In genomic region chr1:134086017-134086416, GRCm38 (mm10) we compare ENCODE assay signal across 11 mouse cellular contexts. TPM values are rescaled to one million over a fixed set of nuclear protein-coding genes. Genes with fewer than 3 reads are reported as not detected.
A peak's percentile ranks its signal among the peaks of the same experiment; 100 is the strongest.
DNase-seq lines count a peak whose midpoint lies in the region; ATAC-seq and TF ChIP-seq lines count a peak whose summit lies in the region.
"Had no signal": no experiment of that assay in that cellular context is flagged by ENCODE, and none has a peak within 500 bp of the region (broad histone marks: within the 10 kb centered on the region; RNA-seq: fewer than 3 reads in every experiment).

No protein-coding gene starts in this region.

- peaks cover 13% of the 10 kb centered on the region; the same call in 1 of the 2 replicates for H3K4me1 ChIP-seq in forebrain, embryonic 11.5 days (replicated peaks; ENCODE audit: control insufficient read depth, insufficient read depth, low read length)
- H3K4me1 ChIP-seq in forebrain, postnatal 0 days (ENCODE audit: insufficient read depth): peaks cover 3% of the 10 kb centered on the region; the same call in 1 of the 2 replicates
- H3K4me1 ChIP-seq in liver, embryonic 11.5 days (replicated peaks; ENCODE audit: control insufficient read depth, insufficient read depth, low read length): peaks cover 41% of the 10 kb centered on the region
- H3K4me1 ChIP-seq in embryonic facial prominence, embryonic 10.5 days: peaks cover 31% of the 10 kb centered on the region
- peaks cover 93% of the 10 kb centered on the region for H3K4me1 ChIP-seq in liver, embryonic 15.5 days (replicated peaks)

- no peak; the same call in 1 of the 2 replicates for ATAC-seq in forebrain, embryonic 11.5 days (replicated peaks; ENCODE audit: low FRiP score)
- no peak for ATAC-seq in forebrain, postnatal 0 days
- ATAC-seq in liver, embryonic 11.5 days (replicated peaks; ENCODE audit: low FRiP score): no peak
- ATAC-seq in liver, embryonic 15.5 days (ENCODE audit: insufficient read depth): no peak
- ATAC-seq in erythroid progenitor cell, adult 5-6 weeks (replicated peaks; ENCODE audit: low FRiP score, poor library complexity, severe bottlenecking): no peak

- H3K27ac ChIP-seq in forebrain, embryonic 11.5 days (ENCODE audit: low read depth, low read length): 0 out of 2 replicates have a peak overlapping the region, but pooled peaks have one; percentile 14
- no peak overlapping the region for H3K27ac ChIP-seq in forebrain, postnatal 0 days (ENCODE audit: low read depth, low read length)
- H3K27ac ChIP-seq in liver, embryonic 11.5 days (ENCODE audit: low read depth, low read length): no peak overlapping the region
- H3K27ac ChIP-seq in embryonic facial prominence, embryonic 10.5 days (replicated peaks): peak overlapping the region; percentile 77
- H3K27ac ChIP-seq in liver, embryonic 15.5 days (replicated peaks): peak overlapping the region; percentile 93

- H3K27me3 ChIP-seq in forebrain, embryonic 11.5 days (ENCODE audit: control insufficient read depth, insufficient read depth, low read length): no peaks in the 10 kb centered on the region
- H3K27me3 ChIP-seq in forebrain, postnatal 0 days (ENCODE audit: insufficient read depth, low read length): no peaks in the 10 kb centered on the region
- no peaks in the 10 kb centered on the region for H3K27me3 ChIP-seq in liver, embryonic 11.5 days (replicated peaks; ENCODE audit: control insufficient read depth, insufficient read depth, low read length)
- no peaks in the 10 kb centered on the region; the same call in 1 of the 2 replicates for H3K27me3 ChIP-seq in embryonic facial prominence, embryonic 10.5 days (replicated peaks; ENCODE audit: low read depth, poor library complexity, severe bottlenecking)
- H3K27me3 ChIP-seq in liver, embryonic 15.5 days: no peaks in the 10 kb centered on the region
- H3K27me3 ChIP-seq: hindbrain, embryonic 15.5 days; limb, embryonic 15.5 days had no signal

- no peaks in the 10 kb centered on the region for H3K9me3 ChIP-seq in forebrain, embryonic 11.5 days (ENCODE audit: control insufficient read depth, low read length)
- no peaks in the 10 kb centered on the region for H3K9me3 ChIP-seq in forebrain, postnatal 0 days (ENCODE audit: low read length)
- H3K9me3 ChIP-seq in liver, embryonic 11.5 days (ENCODE audit: control insufficient read depth, low read length): no peaks in the 10 kb centered on the region
- H3K9me3 ChIP-seq in embryonic facial prominence, embryonic 10.5 days: no peaks in the 10 kb centered on the region
- no peaks in the 10 kb centered on the region for H3K9me3 ChIP-seq in liver, embryonic 15.5 days (replicated peaks)
- H3K9me3 ChIP-seq: hindbrain, embryonic 15.5 days; limb, embryonic 15.5 days had no signal

- H3K36me3 ChIP-seq in forebrain, embryonic 11.5 days (ENCODE audit: control insufficient read depth, insufficient read depth, low read length): no peaks in the 10 kb centered on the region
- no peaks in the 10 kb centered on the region for H3K36me3 ChIP-seq in forebrain, postnatal 0 days (ENCODE audit: insufficient read depth)
- H3K36me3 ChIP-seq in liver, embryonic 11.5 days (ENCODE audit: control insufficient read depth, insufficient read depth, low read length): no peaks in the 10 kb centered on the region
- no peaks in the 10 kb centered on the region for H3K36me3 ChIP-seq in embryonic facial prominence, embryonic 10.5 days (replicated peaks)
- no peaks in the 10 kb centered on the region for H3K36me3 ChIP-seq in liver, embryonic 15.5 days (replicated peaks)
- H3K36me3 ChIP-seq: hindbrain, embryonic 15.5 days; limb, embryonic 15.5 days had no signal

- H3K4me3 ChIP-seq in forebrain, embryonic 11.5 days (ENCODE audit: low read depth, low read length): no peak overlapping the region
- no peak overlapping the region for H3K4me3 ChIP-seq in forebrain, postnatal 0 days (ENCODE audit: low read depth, low read length)
- H3K4me3 ChIP-seq in liver, embryonic 11.5 days (ENCODE audit: low read depth, low read length): no peak overlapping the region
- no peak overlapping the region for H3K4me3 ChIP-seq in embryonic facial prominence, embryonic 10.5 days
- 0 out of 2 replicates have a peak overlapping the region, but pooled peaks have one; percentile 42 for H3K4me3 ChIP-seq in liver, embryonic 15.5 days (replicated peaks)
- H3K4me3 ChIP-seq: hindbrain, embryonic 15.5 days; limb, embryonic 15.5 days had no signal

- no peak overlapping the region for H3K9ac ChIP-seq in forebrain, embryonic 11.5 days (ENCODE audit: low read length)
- H3K9ac ChIP-seq in forebrain, postnatal 0 days: no peak overlapping the region
- H3K9ac ChIP-seq in liver, embryonic 11.5 days (ENCODE audit: low read depth, low read length): peak overlapping the region; percentile 39; the same call in 1 of the 2 replicates
- peak overlapping the region; percentile 60; the same call in 1 of the 2 replicates for H3K9ac ChIP-seq in liver, embryonic 15.5 days
- H3K9ac ChIP-seq: hindbrain, embryonic 15.5 days; limb, embryonic 15.5 days had no signal

- WGBS in forebrain, embryonic 11.5 days: 15% methylated on average over 3 of the region's 3 CpGs
- WGBS in forebrain, postnatal 0 days: 31% methylated on average over 3 of the region's 3 CpGs
- WGBS in liver, embryonic 11.5 days: 43% methylated on average over 3 of the region's 3 CpGs
- WGBS in embryonic facial prominence, embryonic 10.5 days: 19% methylated on average over 3 of the region's 3 CpGs
- WGBS in liver, embryonic 15.5 days (ENCODE audit: insufficient replicate concordance): 42% methylated on average over 3 of the region's 3 CpGs

- no peak for TF ChIP-seq CTCF in forebrain, postnatal 0 days (IDR thresholded peaks at IDR 0.05; ENCODE audit: low read depth)

- no peak overlapping the region for H3K4me2 ChIP-seq in forebrain, embryonic 11.5 days (ENCODE audit: low read depth, low read length, severe bottlenecking)
- no peak overlapping the region for H3K4me2 ChIP-seq in forebrain, postnatal 0 days (ENCODE audit: low read depth)
- H3K4me2 ChIP-seq in liver, embryonic 11.5 days: no peak overlapping the region
- H3K4me2 ChIP-seq in liver, embryonic 15.5 days: peak overlapping the region; percentile 74
- H3K4me2 ChIP-seq: limb, embryonic 15.5 days had no signal

- DNase-seq in forebrain, embryonic 11.5 days (ENCODE audit: low spot score): no peak
- no peak for DNase-seq in forebrain, postnatal 0 days
- DNase-seq in liver, embryonic 11.5 days (ENCODE audit: low spot score): no peak
- no peak for DNase-seq in liver
- DNase-seq in embryonic facial prominence, embryonic 10.5 days (ENCODE audit: low spot score): no peak
- no peak for DNase-seq in urinary bladder, postnatal 25 days (ENCODE audit: low spot score)

RNA-seq across cellular contexts. Expression of gene Btg2, which starts 7.1 kb away (rescaled TPM):
- 110 TPM in 2 replicates for polyA plus RNA-seq in forebrain, embryonic 11.5 days (2014; fragmentation: Nextera tagmentation; extraction: Ambion mirVana)
- total RNA-seq in forebrain, postnatal 0 days (2014; rRNA removed): 9.2 and 11.9 TPM in 2 replicates
- polyA plus RNA-seq in forebrain, postnatal 0 days (2015; fragmentation: Nextera tagmentation; extraction: Ambion mirVana): 10.1 and 12.0 TPM in 2 replicates
- 38.6 and 39.9 TPM in 2 replicates for polyA plus RNA-seq in liver, embryonic 11.5 days (2014; fragmentation: Nextera tagmentation; extraction: Ambion mirVana)
- polyA plus RNA-seq in embryonic facial prominence, embryonic 10.5 days (2016; fragmentation: Nextera tagmentation; extraction: Ambion mirVana): 32.5 and 40.4 TPM in 2 replicates
- 103 and 108 TPM in 2 replicates for polyA plus RNA-seq in liver, embryonic 15.5 days (2015; fragmentation: Nextera tagmentation; extraction: Ambion mirVana)
- total RNA-seq in erythroid progenitor cell, adult 5-6 weeks (2015; ENCODE audit: low replicate concordance): 156 and 184 TPM in 2 replicates
- 261 and 289 TPM in 2 replicates for total RNA-seq in erythroid progenitor cell, adult 5-6 weeks (2017; ENCODE audit: low replicate concordance)

RNA-seq across cellular contexts. Expression of gene Chit1, which starts 25.0 kb away (rescaled TPM):
- not detected in 2 replicates for polyA plus RNA-seq in forebrain, embryonic 11.5 days (2014; fragmentation: Nextera tagmentation; extraction: Ambion mirVana)
- 0.19 and 0.46 TPM in 2 replicates for total RNA-seq in forebrain, postnatal 0 days (2014; rRNA removed)
- polyA plus RNA-seq in forebrain, postnatal 0 days (2015; fragmentation: Nextera tagmentation; extraction: Ambion mirVana): 0.30 and 0.41 TPM in 2 replicates
- not detected in 2 replicates for polyA plus RNA-seq in liver, embryonic 11.5 days (2014; fragmentation: Nextera tagmentation; extraction: Ambion mirVana)
- 0.09 TPM in 1 of 2 replicates, not detected in the other for polyA plus RNA-seq in embryonic facial prominence, embryonic 10.5 days (2016; fragmentation: Nextera tagmentation; extraction: Ambion mirVana)
- polyA plus RNA-seq in liver, embryonic 15.5 days (2015; fragmentation: Nextera tagmentation; extraction: Ambion mirVana): 0.07 and 0.20 TPM in 2 replicates
- 1.1 and 4.2 TPM in 2 replicates for total RNA-seq in erythroid progenitor cell, adult 5-6 weeks (2015; ENCODE audit: low replicate concordance)
- total RNA-seq in erythroid progenitor cell, adult 5-6 weeks (2017; ENCODE audit: low replicate concordance): not detected in 2 replicates
- total RNA-seq: gastrocnemius, adult 18-20 months had no signal

RNA-seq across cellular contexts. Expression of gene Fmod, which starts 49.0 kb away (rescaled TPM):
- 2.2 and 3.6 TPM in 2 replicates for polyA plus RNA-seq in forebrain, embryonic 11.5 days (2014; fragmentation: Nextera tagmentation; extraction: Ambion mirVana)
- total RNA-seq in forebrain, postnatal 0 days (2014; rRNA removed): 7.0 and 14.2 TPM in 2 replicates
- polyA plus RNA-seq in forebrain, postnatal 0 days (2015; fragmentation: Nextera tagmentation; extraction: Ambion mirVana): 14.7 and 19.6 TPM in 2 replicates
- polyA plus RNA-seq in liver, embryonic 11.5 days (2014; fragmentation: Nextera tagmentation; extraction: Ambion mirVana): 2.7 and 3.9 TPM in 2 replicates
- polyA plus RNA-seq in embryonic facial prominence, embryonic 10.5 days (2016; fragmentation: Nextera tagmentation; extraction: Ambion mirVana): 2.0 and 2.2 TPM in 2 replicates
- polyA plus RNA-seq in liver, embryonic 15.5 days (2015; fragmentation: Nextera tagmentation; extraction: Ambion mirVana): 2.6 and 3.3 TPM in 2 replicates
- total RNA-seq in erythroid progenitor cell, adult 5-6 weeks (2015; ENCODE audit: low replicate concordance): not detected in 2 replicates
- not detected in 2 replicates for total RNA-seq in erythroid progenitor cell, adult 5-6 weeks (2017; ENCODE audit: low replicate concordance)

Comparison
In these comparisons a context has a peak if more than half of its experiments do, and no peak if none do; other contexts are left out.
1. H3K27ac ChIP-seq: peak in forebrain, embryonic 11.5 days (single experiment), embryonic facial prominence, embryonic 10.5 days (single experiment) and liver, embryonic 15.5 days (single experiment); none in forebrain, postnatal 0 days (single experiment) and liver, embryonic 11.5 days (single experiment).
2. H3K9ac ChIP-seq: peak in liver, embryonic 11.5 days (single experiment) and liver, embryonic 15.5 days (single experiment); none in forebrain, embryonic 11.5 days (single experiment) and forebrain, postnatal 0 days (single experiment).